Mouse (Mus musculus): ENCODE results near the gene Gm20594.

Gm20594 gene

GRCm38 (mm10) chr6:79817616-79818015 lies at the start of gene Gm20594:
TSS of gene Gm20594 (plus strand) at chr6:79817916.
- DNase-seq: no peak

GRCm38 (mm10) chr6:79818114-79818513 lies 398 bp downstream of the Gm20594 start:
- no peak for DNase-seq

GRCm38 (mm10) chr6:79833845-79834244 lies 16.1 kb downstream of the Gm20594 start:
- DNase-seq: no peak

GRCm38 (mm10) chr6:79846829-79847228 lies 29.1 kb downstream of the Gm20594 start:
- DNase-seq: no peak

Data from right cerebral cortex, postnatal 25 days (tissue).